Mouse (Mus musculus): ENCODE data around the gene Abhd4. TPM values are rescaled to one million over a fixed set of nuclear protein-coding genes. Genes with fewer than 3 reads are reported as not detected.

Gene Abhd4
- polyA plus RNA-seq, 1 experiment = 82.0 TPM

DNA sequence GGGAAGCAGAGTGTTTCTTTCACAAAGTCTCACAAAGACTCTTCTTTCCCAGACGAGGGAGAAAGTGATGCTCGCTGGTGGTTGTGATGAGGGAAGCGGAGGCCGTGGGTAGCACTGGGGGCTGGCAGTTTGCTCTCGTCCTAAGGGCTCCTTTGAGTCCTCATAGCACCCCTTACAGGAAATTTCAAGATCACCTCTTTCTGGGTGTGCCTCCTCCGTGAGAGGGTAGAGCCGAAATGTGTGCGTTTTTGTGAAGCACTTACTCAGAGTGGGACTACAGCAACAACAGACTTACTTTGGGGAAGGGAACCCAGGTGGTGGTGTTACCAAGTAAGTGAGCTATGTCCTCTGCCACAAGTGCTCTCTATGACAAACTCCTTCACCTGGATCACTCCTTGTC, 42.8 kb upstream of the Abhd4 start:
- Histone ChIP-seq H3K27ac (ENCODE audit: insufficient read depth, low read depth, low read length) (no peak overlapping the region), H3K4me1 (ENCODE audit: control insufficient read depth, insufficient read depth, low read length) (no peaks in the 10 kb centered on the region), H3K4me3 (ENCODE audit: insufficient read depth, low read length) (no peak overlapping the region)
- TF ChIP-seq POLR2A (IDR thresholded peaks at IDR 0.05; ENCODE audit: borderline replicate concordance, low read depth, low read length) (no peak), CTCF (IDR thresholded peaks at IDR 0.05; ENCODE audit: low read depth, low read length) (no peak)

DNA sequence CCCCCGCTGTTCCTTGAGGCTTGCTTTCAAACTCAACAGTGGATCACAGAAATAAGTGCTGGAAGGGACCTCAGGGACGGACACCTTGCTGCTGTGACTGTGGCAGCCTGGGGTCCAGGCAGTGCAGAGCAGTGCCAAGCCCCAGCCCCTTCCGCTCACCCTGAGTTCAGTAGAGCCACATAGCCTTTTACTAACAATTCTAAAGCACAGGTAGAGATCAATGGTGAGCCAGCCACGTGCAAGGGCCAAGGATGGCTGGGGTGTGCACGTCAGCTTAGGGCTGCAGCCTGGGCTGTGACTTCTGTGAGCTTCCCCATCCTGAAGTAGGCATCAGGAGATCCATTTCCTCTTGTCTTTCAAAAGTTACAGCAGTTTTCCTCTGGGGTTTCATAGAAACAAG, 42.2 kb upstream of the Abhd4 start:
- Histone ChIP-seq H3K4me1 (ENCODE audit: control insufficient read depth, insufficient read depth, low read length) (no peaks in the 10 kb centered on the region), H3K4me3 (ENCODE audit: insufficient read depth, low read length) (no peak overlapping the region), H3K27ac (ENCODE audit: insufficient read depth, low read depth, low read length) (no peak overlapping the region)
- TF ChIP-seq POLR2A (IDR thresholded peaks at IDR 0.05; ENCODE audit: borderline replicate concordance, low read depth, low read length) = no peak
- no peak for TF ChIP-seq CTCF (IDR thresholded peaks at IDR 0.05; ENCODE audit: low read depth, low read length)

DNA sequence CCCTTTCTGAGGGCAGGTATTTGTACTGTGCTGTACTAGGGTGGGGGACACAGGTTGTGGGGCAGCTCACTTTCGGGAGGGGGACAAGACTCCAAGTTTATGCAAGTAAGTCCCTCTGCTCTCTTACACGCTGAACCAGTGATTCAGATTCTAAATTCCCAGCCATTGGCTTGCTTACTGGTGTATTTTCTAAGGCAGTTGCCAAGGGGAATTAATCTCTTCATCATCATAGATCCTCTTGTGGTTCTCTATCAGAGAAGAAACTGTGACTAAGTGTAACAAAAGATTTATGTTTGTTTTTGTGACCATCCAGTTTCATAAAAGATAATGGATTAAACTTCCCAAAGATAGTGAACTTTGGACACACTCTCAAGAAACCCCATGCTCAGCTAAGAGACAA, 40.3 kb upstream of the Abhd4 start:
- no peak overlapping the region for H3K27ac ChIP-seq (ENCODE audit: insufficient read depth, low read depth, low read length)
- H3K4me3 ChIP-seq (ENCODE audit: insufficient read depth, low read length) = no peak overlapping the region
- TF ChIP-seq POLR2A (IDR thresholded peaks at IDR 0.05; ENCODE audit: borderline replicate concordance, low read depth, low read length) = no peak
- TF ChIP-seq CTCF (IDR thresholded peaks at IDR 0.05; ENCODE audit: low read depth, low read length) = no peak
- no peaks in the 10 kb centered on the region for H3K4me1 ChIP-seq (ENCODE audit: control insufficient read depth, insufficient read depth, low read length)

DNA sequence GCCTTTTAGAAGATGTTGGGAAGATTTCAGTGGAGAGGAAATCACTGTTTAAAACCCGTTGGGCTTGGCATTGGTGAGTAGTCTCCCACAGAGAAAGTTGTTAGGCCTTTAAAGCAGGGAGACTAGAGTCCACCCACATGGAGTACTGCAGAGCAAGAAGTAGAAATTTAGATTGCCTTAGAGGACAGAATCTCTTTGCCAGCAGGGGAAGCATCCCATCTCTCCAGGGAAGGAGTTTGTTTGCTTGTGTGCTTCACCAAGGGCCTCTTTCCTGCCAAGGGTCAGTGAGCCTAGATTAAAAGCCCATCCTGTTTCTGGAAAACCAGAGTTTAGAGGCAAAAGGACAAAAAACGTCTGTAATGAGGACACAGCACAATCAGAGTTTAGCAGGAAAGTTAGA, 39.5 kb upstream of the Abhd4 start:
- H3K4me3 ChIP-seq (ENCODE audit: insufficient read depth, low read length) = no peak overlapping the region
- no peak overlapping the region for H3K27ac ChIP-seq (ENCODE audit: insufficient read depth, low read depth, low read length)
- TF ChIP-seq POLR2A (IDR thresholded peaks at IDR 0.05; ENCODE audit: borderline replicate concordance, low read depth, low read length) (no peak), CTCF (IDR thresholded peaks at IDR 0.05; ENCODE audit: low read depth, low read length) (no peak)
- no peaks in the 10 kb centered on the region for H3K4me1 ChIP-seq (ENCODE audit: control insufficient read depth, insufficient read depth, low read length)

DNA sequence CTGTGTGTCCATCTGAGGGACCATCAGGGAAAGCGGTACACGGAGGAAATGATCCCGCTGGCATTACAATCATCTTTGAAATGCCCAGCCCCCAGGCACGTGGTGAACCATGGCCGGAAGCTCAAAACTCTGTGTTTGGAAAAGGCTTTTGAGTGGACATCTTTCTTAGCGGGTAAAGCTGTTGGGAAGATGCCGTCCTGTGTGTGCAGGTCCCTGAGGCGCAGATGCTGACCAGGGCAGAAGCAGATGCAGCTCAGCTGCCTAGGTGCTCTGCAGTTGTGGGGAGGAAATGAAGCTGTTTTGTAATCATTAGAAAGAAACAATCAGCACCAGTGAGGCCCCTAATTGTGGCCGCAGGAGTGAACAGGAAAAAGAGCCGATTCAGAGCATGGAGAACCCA, 39.1 kb upstream of the Abhd4 start:
- Histone ChIP-seq H3K4me1 (ENCODE audit: control insufficient read depth, insufficient read depth, low read length) (no peaks in the 10 kb centered on the region), H3K4me3 (ENCODE audit: insufficient read depth, low read length) (no peak overlapping the region), H3K27ac (ENCODE audit: insufficient read depth, low read depth, low read length) (no peak overlapping the region)
- no peak for TF ChIP-seq POLR2A (IDR thresholded peaks at IDR 0.05; ENCODE audit: borderline replicate concordance, low read depth, low read length)
- TF ChIP-seq CTCF (IDR thresholded peaks at IDR 0.05; ENCODE audit: low read depth, low read length) = no peak

DNA sequence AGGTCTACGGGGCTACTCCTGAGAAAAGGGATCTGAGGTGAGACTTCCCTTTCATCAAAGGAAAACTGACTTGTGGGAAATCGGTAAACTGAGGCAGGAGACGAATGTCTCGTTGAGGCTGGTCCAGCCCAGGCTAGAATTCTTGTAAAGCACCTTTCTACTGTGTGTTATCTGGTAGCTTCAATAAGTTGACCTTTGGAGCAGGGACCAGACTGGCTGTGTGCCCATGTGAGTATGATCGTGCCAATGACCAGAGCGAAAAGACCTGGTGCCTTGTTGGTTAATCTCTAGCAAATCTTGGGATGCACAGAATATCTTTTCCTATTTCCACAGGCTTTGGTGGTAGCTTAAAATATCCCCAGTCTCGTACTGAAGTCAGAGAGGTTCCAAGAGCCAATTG, 37.9 kb upstream of the Abhd4 start:
- TF ChIP-seq POLR2A (IDR thresholded peaks at IDR 0.05; ENCODE audit: borderline replicate concordance, low read depth, low read length) (no peak), CTCF (IDR thresholded peaks at IDR 0.05; ENCODE audit: low read depth, low read length) (no peak)
- no peak overlapping the region for H3K4me3 ChIP-seq (ENCODE audit: insufficient read depth, low read length)
- H3K4me1 ChIP-seq (ENCODE audit: control insufficient read depth, insufficient read depth, low read length) = no peaks in the 10 kb centered on the region
- no peak overlapping the region for H3K27ac ChIP-seq (ENCODE audit: insufficient read depth, low read depth, low read length)

DNA sequence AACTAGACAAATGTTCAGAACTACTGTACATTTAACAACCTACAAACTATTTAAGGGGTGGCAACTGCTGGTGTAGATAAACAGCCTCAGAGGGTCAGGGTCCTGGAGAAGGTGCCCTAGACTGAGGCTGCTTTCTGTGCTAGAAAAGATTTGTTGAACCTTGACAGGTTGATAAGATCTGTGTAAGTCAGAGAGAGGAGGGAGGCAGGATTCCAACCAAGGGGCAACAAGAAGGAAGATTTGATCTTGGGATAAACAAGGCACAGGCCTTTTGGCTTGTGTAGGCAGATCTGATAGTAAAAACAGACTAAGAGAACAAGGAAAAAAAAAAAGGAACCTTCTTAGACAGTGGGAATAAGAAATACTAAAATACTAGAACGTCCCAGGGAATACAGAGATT, 35.8 kb upstream of the Abhd4 start:
- TF ChIP-seq POLR2A (IDR thresholded peaks at IDR 0.05; ENCODE audit: borderline replicate concordance, low read depth, low read length) (no peak), CTCF (IDR thresholded peaks at IDR 0.05; ENCODE audit: low read depth, low read length) (no peak)
- no peak overlapping the region for H3K4me3 ChIP-seq (ENCODE audit: insufficient read depth, low read length)

DNA sequence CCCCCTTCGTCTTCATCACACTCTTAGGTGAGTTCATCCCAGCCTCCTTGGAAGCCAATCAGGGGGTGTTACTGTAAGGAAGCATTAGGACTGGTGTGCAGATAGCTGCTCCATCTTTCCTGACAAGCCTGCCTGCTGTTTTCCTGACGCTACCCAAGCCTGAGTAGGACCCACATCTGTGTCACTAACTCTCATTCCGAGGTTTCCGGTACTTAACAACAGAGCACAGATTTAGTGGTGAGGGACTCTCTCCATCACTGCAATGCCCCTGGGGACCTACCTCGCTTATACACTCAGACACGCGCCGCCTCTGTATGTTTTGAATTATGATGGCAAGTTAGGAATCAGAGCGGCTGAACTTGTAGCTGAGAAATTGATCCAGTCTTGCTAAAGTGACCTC, 35.3 kb upstream of the Abhd4 start:
- Histone ChIP-seq H3K4me3 (ENCODE audit: insufficient read depth, low read length) (no peak overlapping the region), H3K4me1 (ENCODE audit: control insufficient read depth, insufficient read depth, low read length) (peaks cover 9% of the 10 kb centered on the region), H3K27ac (ENCODE audit: insufficient read depth, low read depth, low read length) (no peak overlapping the region)
- no peak for TF ChIP-seq POLR2A (IDR thresholded peaks at IDR 0.05; ENCODE audit: borderline replicate concordance, low read depth, low read length)
- no peak for TF ChIP-seq CTCF (IDR thresholded peaks at IDR 0.05; ENCODE audit: low read depth, low read length)

More for the DNA sequence above, 35.8 kb upstream of the Abhd4 start:
- H3K4me1 ChIP-seq (ENCODE audit: control insufficient read depth, insufficient read depth, low read length) = peaks cover 9% of the 10 kb centered on the region
- H3K27ac ChIP-seq (ENCODE audit: insufficient read depth, low read depth, low read length) = no peak overlapping the region

DNA sequence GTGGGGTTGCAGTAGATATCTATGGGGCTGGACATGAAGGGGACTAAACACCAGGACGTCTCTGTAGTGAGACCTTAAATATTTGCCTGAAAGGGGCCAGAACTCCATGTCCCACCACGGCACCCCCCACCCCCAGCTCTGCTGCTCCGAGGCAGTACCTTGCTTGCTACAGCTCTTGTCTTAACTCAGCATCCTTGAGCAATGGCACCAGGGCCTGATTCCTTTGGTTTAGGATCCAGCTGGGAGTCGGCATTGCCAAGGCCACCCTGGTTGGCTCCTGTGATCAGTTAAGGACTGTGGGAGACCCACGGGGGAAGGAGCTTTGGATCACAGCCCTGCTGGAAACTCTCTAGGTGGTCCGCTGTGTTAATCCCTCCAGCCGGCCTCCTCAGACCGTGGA, 34.7 kb upstream of the Abhd4 start:
- TF ChIP-seq CTCF (IDR thresholded peaks at IDR 0.05; ENCODE audit: low read depth, low read length) (no peak), POLR2A (IDR thresholded peaks at IDR 0.05; ENCODE audit: borderline replicate concordance, low read depth, low read length) (no peak)
- Histone ChIP-seq H3K4me3 (ENCODE audit: insufficient read depth, low read length) (no peak overlapping the region), H3K4me1 (ENCODE audit: control insufficient read depth, insufficient read depth, low read length) (peaks cover 9% of the 10 kb centered on the region)

DNA sequence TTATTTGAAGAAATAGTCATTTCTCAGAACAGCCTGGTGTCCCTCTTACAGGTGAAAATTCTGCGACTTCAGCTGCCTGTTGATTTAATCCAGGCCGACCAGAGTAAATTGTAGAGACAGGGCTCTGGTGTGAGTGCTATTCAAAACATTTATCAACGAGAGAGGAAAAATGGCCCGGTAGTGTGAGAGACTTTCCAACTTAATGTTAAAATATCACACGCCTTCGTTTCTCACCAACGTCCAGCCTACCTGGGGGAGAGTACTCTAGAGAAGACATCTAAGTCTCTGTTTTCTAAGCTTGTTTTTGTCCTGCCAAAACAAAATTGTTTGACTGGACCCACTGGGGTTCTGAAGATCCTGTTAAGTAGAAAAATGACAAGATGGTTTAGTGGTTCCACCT, 34.1 kb upstream of the Abhd4 start:
- no peak for TF ChIP-seq POLR2A (IDR thresholded peaks at IDR 0.05; ENCODE audit: borderline replicate concordance, low read depth, low read length)
- no peak for TF ChIP-seq CTCF (IDR thresholded peaks at IDR 0.05; ENCODE audit: low read depth, low read length)
- Histone ChIP-seq H3K27ac (ENCODE audit: insufficient read depth, low read depth, low read length) (no peak overlapping the region), H3K4me3 (ENCODE audit: insufficient read depth, low read length) (no peak overlapping the region), H3K4me1 (ENCODE audit: control insufficient read depth, insufficient read depth, low read length) (peaks cover 9% of the 10 kb centered on the region)

More for the DNA sequence above, 34.7 kb upstream of the Abhd4 start:
- H3K27ac ChIP-seq (ENCODE audit: insufficient read depth, low read depth, low read length) = no peak overlapping the region
